Comparison of ENCODE assay signal across 12 mouse cellular contexts in genomic region chr7:30556894-30557536, GRCm38 (mm10). TPM values are rescaled to one million over a fixed set of nuclear protein-coding genes. Genes with fewer than 3 reads are reported as not detected.
A peak's percentile ranks its signal among the peaks of the same experiment; 100 is the strongest.
DNase-seq lines count a peak whose midpoint lies in the region; ATAC-seq and TF ChIP-seq lines count a peak whose summit lies in the region.
"Had no signal": no experiment of that assay in that cellular context is flagged by ENCODE, and none has a peak within 500 bp of the region (broad histone marks: within the 10 kb centered on the region; RNA-seq: fewer than 3 reads in every experiment).

No protein-coding gene starts in this region.

- H3K27ac ChIP-seq in lung, postnatal 0 days (ENCODE audit: low read length), result no peak overlapping the region
- H3K27ac ChIP-seq: hindbrain, embryonic 14.5 days; midbrain, embryonic 12.5 days had no signal

- H3K4me2 ChIP-seq in lung, postnatal 0 days (replicated peaks; ENCODE audit: low read depth, low read length), result no peak overlapping the region
- H3K4me2 ChIP-seq: hindbrain, embryonic 14.5 days; midbrain, embryonic 12.5 days had no signal

- no peak for TF ChIP-seq EP300 in lung, postnatal 0 days (IDR thresholded peaks at IDR 0.05)

- H3K27me3 ChIP-seq in lung, postnatal 0 days (replicated peaks; ENCODE audit: insufficient read depth, low read length), result no peaks in the 10 kb centered on the region
- H3K27me3 ChIP-seq in splenic B cell, adult 2 months (ENCODE audit: control insufficient read depth, insufficient read depth, low read length, poor library complexity, severe bottlenecking), result no peaks in the 10 kb centered on the region
- H3K27me3 ChIP-seq: CH12.LX had no signal

- no peak for ATAC-seq in lung, postnatal 0 days
- ATAC-seq in cerebellum, adult (ENCODE audit: insufficient number of reproducible peaks, low FRiP score, low TSS enrichment), result no peak

- TF ChIP-seq CTCF in lung, postnatal 0 days (IDR thresholded peaks at IDR 0.05), result peak; percentile 39

- H3K4me1 ChIP-seq in lung, postnatal 0 days (ENCODE audit: insufficient read depth, low read depth, low read length), result peaks cover 24% of the 10 kb centered on the region; the same call in 1 of the 2 replicates

- peaks cover 14% of the 10 kb centered on the region; the same call in 1 of the 2 replicates for H3K36me3 ChIP-seq in lung, postnatal 0 days (ENCODE audit: insufficient read depth, low read length)
- H3K36me3 ChIP-seq in splenic B cell, adult 2 months (ENCODE audit: control insufficient read depth, insufficient read depth, low read length, poor library complexity, severe bottlenecking), result peaks cover 10% of the 10 kb centered on the region; the same call in 1 of the 2 replicates

- DNase-seq in embryo, embryonic 11 days, result peak; percentile 35
- DNase-seq in embryo, embryonic 10.5 days (ENCODE audit: low spot score), result no peak
- peak; percentile 21 for DNase-seq in lung, postnatal 0 days (ENCODE audit: low spot score)
- no peak for DNase-seq in lung, postnatal 10 days
- peak; percentile 46 for DNase-seq in c-Kit-positive CD71-negative TER-119-negative erythroid progenitor cells, embryonic 14.5 days (ENCODE audit: low read depth)
- DNase-seq in splenic B cell, adult 2 months (ENCODE audit: low read depth, low spot score), result peak; percentile 54
- DNase-seq in layer of hippocampus, adult 11-12 months (ENCODE audit: low spot score), result no peak
- DNase-seq: kidney, postnatal 25 days had no signal

- no peak overlapping the region for H3K4me3 ChIP-seq in lung, postnatal 0 days (ENCODE audit: low read depth, low read length)
- H3K4me3 ChIP-seq: midbrain, embryonic 12.5 days had no signal

- no peaks in the 10 kb centered on the region for H3K9me3 ChIP-seq in lung, postnatal 0 days (ENCODE audit: low read length)
- H3K9me3 ChIP-seq: midbrain, embryonic 12.5 days had no signal

- no peak overlapping the region for H3K9ac ChIP-seq in lung, postnatal 0 days (replicated peaks; ENCODE audit: low read depth)
- H3K9ac ChIP-seq: hindbrain, embryonic 14.5 days; midbrain, embryonic 12.5 days had no signal

- WGBS in lung, postnatal 0 days, result 93% methylated on average over 17 of the region's 18 CpGs

RNA-seq across cellular contexts. Expression of gene Lin37, which starts 2.6 kb away (rescaled TPM):
- 32.8 and 38.6 TPM in 2 replicates for polyA plus RNA-seq in lung, postnatal 0 days (2015; fragmentation: Nextera tagmentation; extraction: Ambion mirVana)

RNA-seq across cellular contexts. Expression of gene Proser3, which starts 4.9 kb away (rescaled TPM):
- 4.0 and 4.4 TPM in 2 replicates for polyA plus RNA-seq in lung, postnatal 0 days (2015; fragmentation: Nextera tagmentation; extraction: Ambion mirVana)

RNA-seq across cellular contexts. Expression of gene Hspb6, which starts 5.0 kb away (rescaled TPM):
- 22.8 and 27.0 TPM in 2 replicates for polyA plus RNA-seq in lung, postnatal 0 days (2015; fragmentation: Nextera tagmentation; extraction: Ambion mirVana)

RNA-seq across cellular contexts. Expression of gene U2af1l4, which starts 6.1 kb away (rescaled TPM):
- 75.0 and 86.0 TPM in 2 replicates for polyA plus RNA-seq in lung, postnatal 0 days (2015; fragmentation: Nextera tagmentation; extraction: Ambion mirVana)

RNA-seq across cellular contexts. Expression of gene Gm49396, which starts 6.1 kb away (rescaled TPM):
- polyA plus RNA-seq in lung, postnatal 0 days (2015; fragmentation: Nextera tagmentation; extraction: Ambion mirVana), result 4.5 and 6.1 TPM in 2 replicates

Comparison
In these comparisons a context has a peak if more than half of its experiments do, and no peak if none do; other contexts are left out.
1. DNase-seq: peak in embryo, embryonic 11 days (single experiment), lung, postnatal 0 days (single experiment), c-Kit-positive CD71-negative TER-119-negative erythroid progenitor cells, embryonic 14.5 days (single experiment) and splenic B cell, adult 2 months (single experiment); none in embryo, embryonic 10.5 days (single experiment), lung, postnatal 10 days (single experiment) and layer of hippocampus, adult 11-12 months (single experiment).